Mouse (Mus musculus): ENCODE measurements around the gene Ptgds.

DNA sequence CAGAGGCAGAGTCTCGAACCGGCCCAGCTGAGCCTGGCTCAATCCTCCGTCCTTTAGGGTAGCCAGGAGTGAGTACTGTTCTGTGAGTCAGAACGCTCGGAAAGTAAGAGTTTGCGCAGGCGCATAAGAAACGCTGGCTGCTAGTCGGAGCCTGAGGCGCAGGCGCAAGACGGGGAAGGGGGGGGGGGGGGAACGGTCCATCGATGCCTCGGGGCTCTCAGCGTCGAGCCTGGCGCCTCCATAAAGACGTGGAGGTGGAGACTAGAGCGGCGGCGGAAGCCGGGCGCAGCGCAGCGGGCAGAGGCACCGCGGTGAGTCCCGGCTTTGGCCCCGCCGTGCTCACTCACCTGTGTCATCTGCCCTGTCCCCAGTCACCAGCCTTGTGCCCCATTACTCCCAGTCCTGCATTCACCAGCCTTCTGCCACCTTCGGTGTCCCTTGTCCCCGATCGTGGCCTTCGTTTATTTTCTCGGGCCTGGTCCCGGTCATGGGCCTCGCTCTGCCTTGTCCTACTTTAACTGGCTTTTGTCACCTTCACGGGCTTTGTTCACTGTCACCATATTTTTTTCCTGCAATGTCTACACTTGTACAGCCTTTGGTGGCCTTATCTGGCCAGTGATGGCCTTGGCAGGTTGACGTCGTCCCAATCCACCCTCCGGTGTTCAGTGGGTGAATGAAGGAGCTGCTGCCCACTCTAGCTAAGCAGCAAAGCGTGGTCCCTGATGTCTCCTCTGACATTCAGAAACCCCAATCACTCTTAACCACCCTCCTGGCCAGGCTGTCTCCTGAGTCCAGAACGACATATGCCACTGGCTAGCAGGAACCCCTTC lies 30.9 kb upstream of the Ptgds start, which contains the start of gene Fbxw5:
- TF ChIP-seq CTCF (conservative IDR thresholded peaks at IDR 0.05; ENCODE audit: insufficient read depth, insufficient read length, low read depth, low read length) = no peak
- no peak for TF ChIP-seq POLR2A (IDR thresholded peaks at IDR 0.05; ENCODE audit: low read depth, low read length)

Data from kidney, adult 2 months (tissue).